Mouse (Mus musculus) liver, embryonic 14.5 days (tissue): ENCODE data around the gene Mitf. TPM values are rescaled to one million over a fixed set of nuclear protein-coding genes. Genes with fewer than 3 reads are reported as not detected.

ENCODE experiments used
- ATAC-seq: fragments of 200-750 bp; cut with Nextera tagmentation; 2 replicates; pipeline ENCODE4 v1.8.0; 2017; ENCODE audit warnings: moderate number of reproducible peaks, mild to moderate bottlenecking, moderate library complexity; ENCODE audit not compliant: insufficient read depth
- DNase-seq, 3 experiments: peaks; one replicate each; pipeline ENCODE4 v3.0.0-alpha.2; 2012 to 2013; ENCODE audit warnings: low read depth in 3 of 3, low spot score in 3 of 3
- H3K27ac ChIP-seq: fragments of 300-500 bp; sonication (generic); 2 replicates; pipeline ENCODE4 v1.5.1; 2014; ENCODE audit warnings: moderate library complexity, mild to moderate bottlenecking, control low read depth, inconsistent platforms
- H3K27me3 ChIP-seq: fragments of 300-500 bp; sonication (generic); 2 replicates; pipeline ENCODE4 v1.6.1; 2014; ENCODE audit warnings: mild to moderate bottlenecking, low read length, moderate library complexity; ENCODE audit not compliant: control insufficient read depth, insufficient read depth
- H3K36me3 ChIP-seq: fragments of 300-500 bp; sonication (generic); replicated peaks from 2 replicates; pipeline ENCODE4 v1.6.1; 2014; ENCODE audit warnings: low read depth; ENCODE audit not compliant: control insufficient read depth, insufficient read depth
- H3K4me1 ChIP-seq, 2 experiments: fragments of 200-500 bp in 1 of 2; fragments of 300-500 bp in 1 of 2; sonication (generic) in 1 of 2; replicated peaks; 2 replicates each; pipeline ENCODE4 v1.6.1; 2012 to 2014; ENCODE audit warnings: antibody characterized with exemption in 1 of 2, inconsistent platforms in 1 of 2, low read length in 1 of 2; ENCODE audit not compliant: control insufficient read depth in 2 of 2, insufficient read depth in 2 of 2
- H3K4me2 ChIP-seq: fragments of 300-500 bp; sonication (generic); 2 replicates; pipeline ENCODE4 v1.6.1; 2014; ENCODE audit warnings: low read depth, mild to moderate bottlenecking, control low read depth, moderate library complexity
- H3K4me3 ChIP-seq, 2 experiments: fragments of 200-500 bp in 1 of 2; fragments of 300-500 bp in 1 of 2; sonication (generic) in 1 of 2; 2 replicates each; pipeline ENCODE4 v1.5.1; 2012 to 2014; ENCODE audit warnings: low read depth in 2 of 2, low read length in 2 of 2, mild to moderate bottlenecking in 2 of 2, control low read depth in 1 of 2, inconsistent platforms in 1 of 2, moderate library complexity in 1 of 2; ENCODE audit not compliant: insufficient read depth in 1 of 2
- H3K9ac ChIP-seq: fragments of 300-500 bp; sonication (generic); replicated peaks from 2 replicates; pipeline ENCODE4 v1.6.1; 2014; ENCODE audit warnings: mild to moderate bottlenecking, control low read depth, moderate library complexity
- H3K9me3 ChIP-seq: fragments of 300-500 bp; sonication (generic); 2 replicates; pipeline ENCODE4 v1.6.1; 2016; ENCODE audit warnings: low read length, mixed read lengths; ENCODE audit not compliant: control insufficient read depth
- CTCF ChIP-seq: IDR thresholded peaks from 2 replicates; pipeline ENCODE4 v1.5.1; 2016; ENCODE audit warnings: antibody characterized with exemption, low read depth, control low read depth
- EP300 ChIP-seq: IDR thresholded peaks from 2 replicates; pipeline ENCODE4 v1.6.1; 2016; ENCODE audit warnings: antibody characterized with exemption, low read depth
- WGBS: fragments of 180-500 bp; shearing (Covaris S2); extraction: QIAGEN DNeasy Blood & Tissue Kit; methylation state at CpG from one replicate; pipeline ENCODE4 v1.1.7; 2014; ENCODE audit not compliant: insufficient replicate concordance; 5-methylcytosine and 5-hydroxymethylcytosine counted together
- polyA plus RNA-seq, 2 experiments: library from polyadenylated mRNA; depleted of rRNA in 1 of 2; stranded (reverse) in 1 of 2; unstranded in 1 of 2; fragments of >200 nt; fragmentation: Nextera tagmentation in 1 of 2; extraction: Ambion mirVana in 1 of 2; gene quantifications; 2 replicates each; pipeline versions ENCODE4 v1.2.1 to v1.2.3; 2012 to 2014

The Mitf gene
- polyA plus RNA-seq, 2 experiments, result 0.25 to 0.38 TPM

DNA sequence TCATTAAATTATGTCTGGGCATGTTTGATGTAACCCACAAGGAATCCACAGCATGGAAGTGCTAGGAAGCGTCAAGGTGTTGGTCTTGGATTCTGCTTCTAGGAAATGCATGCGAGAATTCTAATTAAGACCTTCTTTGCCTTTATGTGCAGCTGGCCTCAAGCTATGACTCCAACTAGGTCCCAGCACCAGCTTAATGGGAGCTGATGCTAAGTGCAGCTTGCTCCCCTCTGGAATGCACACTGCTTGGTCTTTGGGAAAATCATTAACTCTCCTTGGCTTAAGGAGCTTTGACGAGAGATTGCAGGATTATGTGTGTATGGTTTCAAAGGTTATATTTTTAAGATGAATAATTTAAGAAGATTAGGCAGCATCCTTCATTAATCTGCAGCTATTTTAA, 81.7 kb downstream of the Mitf start:
- no peak for TF ChIP-seq CTCF
- 54% methylated on average over 3 of the region's 3 CpGs for WGBS
- H3K4me2 ChIP-seq, result no peak overlapping the region
- H3K4me3 ChIP-seq, result no peak overlapping the region
- no peaks in the 10 kb centered on the region for H3K27me3 ChIP-seq
- H3K4me1 ChIP-seq, result no peaks in the 10 kb centered on the region
- H3K9ac ChIP-seq, result no peak overlapping the region
- DNase-seq, result no peak
- no peak overlapping the region for H3K27ac ChIP-seq
- no peaks in the 10 kb centered on the region for H3K36me3 ChIP-seq
- no peak for ATAC-seq
- H3K9me3 ChIP-seq, result no peaks in the 10 kb centered on the region

- ATAC-seq (no peak), DNase-seq (no peak)
- TF ChIP-seq EP300, result no peak
- Histone ChIP-seq H3K4me1 (no peaks in the 10 kb centered on the region), H3K36me3 (no peaks in the 10 kb centered on the region), H3K4me2 (no peak overlapping the region), H3K9ac (no peak overlapping the region), H3K27me3 (no peaks in the 10 kb centered on the region), H3K9me3 (no peaks in the 10 kb centered on the region), H3K4me3 (no peak overlapping the region), H3K27ac (no peak overlapping the region)
- 66% methylated on average over 5 of the region's 5 CpGs for WGBS
Observed at GRCm38 (mm10) chr6:97893546-97893945, 86.7 kb downstream of the Mitf start.

DNA sequence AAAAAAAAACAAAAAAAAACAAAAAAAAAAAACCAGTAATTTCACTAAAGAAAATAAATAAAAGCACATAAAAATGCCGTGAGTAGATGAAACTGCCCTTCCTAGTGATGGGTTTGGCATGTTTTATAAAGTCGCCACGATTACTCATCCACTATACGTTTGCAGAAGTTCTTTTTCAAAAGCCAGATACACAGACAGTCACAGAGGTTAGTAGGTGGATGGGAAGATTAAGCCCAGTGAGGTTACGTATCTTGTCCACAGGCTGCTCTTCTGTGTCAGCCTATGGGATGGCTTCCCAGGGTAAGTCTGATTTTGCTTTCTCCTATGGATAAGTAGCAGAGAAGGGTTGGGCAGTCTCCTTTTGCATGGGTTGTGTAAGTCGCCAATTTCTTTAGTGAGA, 90.3 kb downstream of the Mitf start:
- no peak overlapping the region for H3K4me3 ChIP-seq
- no peak for TF ChIP-seq EP300
- TF ChIP-seq CTCF, result no peak
- ATAC-seq (no peak), DNase-seq (no peak)
- no peaks in the 10 kb centered on the region for H3K9me3 ChIP-seq
- no peak overlapping the region for H3K9ac ChIP-seq
- WGBS, result 55% methylated on average over 6 of the region's 6 CpGs
- no peaks in the 10 kb centered on the region for H3K27me3 ChIP-seq
- H3K4me1 ChIP-seq, result no peaks in the 10 kb centered on the region
- no peak overlapping the region for H3K4me2 ChIP-seq
- H3K27ac ChIP-seq, result no peak overlapping the region
- no peaks in the 10 kb centered on the region for H3K36me3 ChIP-seq

DNA sequence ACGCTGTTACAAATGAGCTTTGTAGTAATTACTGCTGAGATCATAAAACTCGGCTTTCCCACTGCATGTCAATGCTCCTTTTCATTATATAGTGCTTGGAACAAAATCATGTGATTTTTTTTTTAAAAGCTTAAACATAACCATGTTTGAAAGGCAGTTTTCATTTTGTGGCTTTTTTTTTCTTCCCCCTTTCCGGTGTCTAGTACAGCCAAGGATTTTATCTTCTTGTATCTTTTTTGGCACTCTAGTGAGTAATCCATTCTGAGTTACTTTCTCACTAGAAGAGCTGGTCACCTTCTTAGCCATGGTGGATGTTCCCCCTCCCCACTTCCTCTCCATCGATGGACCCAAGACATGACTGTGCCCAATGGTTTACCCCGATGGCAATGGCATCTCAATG, 91.2 kb downstream of the Mitf start:
- 57% methylated on average over 5 of the region's 5 CpGs for WGBS
- DNase-seq, result no peak
- Histone ChIP-seq H3K4me2 (no peak overlapping the region), H3K9ac (no peak overlapping the region), H3K4me3 (no peak overlapping the region), H3K27ac (no peak overlapping the region), H3K27me3 (no peaks in the 10 kb centered on the region), H3K9me3 (no peaks in the 10 kb centered on the region), H3K4me1 (no peaks in the 10 kb centered on the region), H3K36me3 (no peaks in the 10 kb centered on the region)
- ATAC-seq, result no peak
- TF ChIP-seq CTCF (no peak), EP300 (no peak)

GRCm38 (mm10) chr6:97901561-97901960, 94.7 kb downstream of the Mitf start:
- 68% methylated on average over 5 of the region's 5 CpGs for WGBS
- Histone ChIP-seq H3K4me3 (no peak overlapping the region), H3K36me3 (no peaks in the 10 kb centered on the region), H3K4me1 (no peaks in the 10 kb centered on the region), H3K27ac (no peak overlapping the region), H3K4me2 (no peak overlapping the region), H3K27me3 (no peaks in the 10 kb centered on the region), H3K9me3 (no peaks in the 10 kb centered on the region), H3K9ac (no peak overlapping the region)
- ATAC-seq (no peak), DNase-seq (no peak)
- TF ChIP-seq EP300, result no peak
- TF ChIP-seq CTCF, result no peak

GRCm38 (mm10) chr6:97902205-97902604, 95.4 kb downstream of the Mitf start:
- H3K4me3 ChIP-seq, result no peak overlapping the region
- H3K27ac ChIP-seq, result no peak overlapping the region
- H3K4me2 ChIP-seq, result no peak overlapping the region
- no peaks in the 10 kb centered on the region for H3K27me3 ChIP-seq
- H3K9ac ChIP-seq, result no peak overlapping the region
- no peak for TF ChIP-seq CTCF
- DNase-seq (no peak), ATAC-seq (no peak)
- 44% methylated on average over 1 of the region's 1 CpGs for WGBS
- no peaks in the 10 kb centered on the region for H3K36me3 ChIP-seq
- H3K4me1 ChIP-seq, result no peaks in the 10 kb centered on the region
- no peaks in the 10 kb centered on the region for H3K9me3 ChIP-seq
